13 mouse cellular contexts compared by ENCODE assay signal in the genomic region with DNA sequence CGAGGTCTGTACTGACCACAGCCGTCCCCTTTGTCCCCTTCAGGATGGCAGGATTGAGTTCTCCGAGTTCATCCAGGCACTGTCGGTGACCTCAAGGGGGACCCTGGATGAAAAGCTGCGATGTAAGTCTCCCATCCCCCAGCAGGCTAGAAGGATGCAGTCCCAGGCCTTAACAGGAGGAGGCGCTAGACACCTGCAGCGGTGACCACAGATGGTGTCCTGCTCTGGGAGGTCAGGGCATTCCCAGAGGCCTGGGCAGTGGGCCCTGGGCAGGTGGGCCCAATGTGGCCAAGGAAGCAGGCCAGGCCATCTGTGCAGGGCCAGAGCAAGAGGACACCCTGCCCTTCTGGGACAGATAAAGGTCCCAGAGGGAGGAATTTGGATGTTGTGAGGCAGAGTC. TPM values are rescaled to one million over a fixed set of nuclear protein-coding genes. Genes with fewer than 3 reads are reported as not detected.
DNase-seq lines count a peak whose midpoint lies in the region; ATAC-seq and TF ChIP-seq lines count a peak whose summit lies in the region.
"Had no signal": no experiment of that assay in that cellular context is flagged by ENCODE, and none has a peak within 500 bp of the region (broad histone marks: within the 10 kb centered on the region; RNA-seq: fewer than 3 reads in every experiment).

No protein-coding gene starts in this region.

- TF ChIP-seq CTCF in midbrain, postnatal 0 days (IDR thresholded peaks at IDR 0.05), result peak; percentile 57
- TF ChIP-seq CTCF in bone marrow, adult 2 months (IDR thresholded peaks at IDR 0.05; ENCODE audit: control insufficient read depth, insufficient read depth, low read length), result peak; percentile 43; the same call in 1 of the 2 replicates

- H3K36me3 ChIP-seq in hindbrain, embryonic 11.5 days (ENCODE audit: control insufficient read depth, insufficient read depth, low read length), result 0 out of 2 replicates have a peak, but pooled peaks cover 2% of the 10 kb centered on the region
- H3K36me3 ChIP-seq in hindbrain, embryonic 14.5 days (replicated peaks; ENCODE audit: control insufficient read depth, insufficient read depth), result peaks cover 82% of the 10 kb centered on the region
- peaks cover 56% of the 10 kb centered on the region for H3K36me3 ChIP-seq in midbrain, postnatal 0 days (ENCODE audit: insufficient read depth, low read length)
- peaks cover 74% of the 10 kb centered on the region for H3K36me3 ChIP-seq in midbrain, embryonic 13.5 days

- no peaks in the 10 kb centered on the region for H3K9me3 ChIP-seq in hindbrain, embryonic 11.5 days (ENCODE audit: control insufficient read depth, low read length)
- H3K9me3 ChIP-seq in hindbrain, embryonic 14.5 days (ENCODE audit: control insufficient read depth, low read length), result no peaks in the 10 kb centered on the region
- no peaks in the 10 kb centered on the region for H3K9me3 ChIP-seq in midbrain, postnatal 0 days (ENCODE audit: low read length)
- H3K9me3 ChIP-seq in midbrain, embryonic 13.5 days, result no peaks in the 10 kb centered on the region
- H3K9me3 ChIP-seq: limb, embryonic 15.5 days had no signal

- WGBS in hindbrain, embryonic 11.5 days, result 45% methylated on average over 7 of the region's 7 CpGs
- 56% methylated on average over 7 of the region's 7 CpGs for WGBS in hindbrain, embryonic 14.5 days
- 42% methylated on average over 7 of the region's 7 CpGs for WGBS in midbrain, postnatal 0 days
- WGBS in midbrain, embryonic 13.5 days, result 42% methylated on average over 7 of the region's 7 CpGs
- WGBS in bone marrow, adult 2 months, result 83% methylated on average over 7 of the region's 7 CpGs

- peak; percentile 52 for DNase-seq in hindbrain, embryonic 11.5 days (ENCODE audit: low spot score)
- no peak for DNase-seq in hindbrain, embryonic 14.5 days (ENCODE audit: low spot score)
- DNase-seq in midbrain, postnatal 0 days (ENCODE audit: low spot score), result no peak
- DNase-seq in mesoderm, embryonic 11.5 days (ENCODE audit: low read depth, low spot score), result peak; percentile 45
- DNase-seq in right cerebral cortex, postnatal 4 days, result no peak
- DNase-seq: adrenal gland, postnatal 36 days; spleen, adult 18-20 months had no signal

- H3K4me2 ChIP-seq in hindbrain, embryonic 11.5 days (replicated peaks; ENCODE audit: low read depth, low read length), result no peak overlapping the region
- no peak overlapping the region for H3K4me2 ChIP-seq in hindbrain, embryonic 14.5 days (replicated peaks)
- no peak overlapping the region for H3K4me2 ChIP-seq in midbrain, postnatal 0 days (ENCODE audit: low read depth, low read length, poor library complexity, severe bottlenecking)
- no peak overlapping the region for H3K4me2 ChIP-seq in midbrain, embryonic 13.5 days (replicated peaks)
- H3K4me2 ChIP-seq: limb, embryonic 15.5 days; midbrain, embryonic 11.5 days had no signal

- no peak overlapping the region for H3K4me3 ChIP-seq in hindbrain, embryonic 11.5 days (ENCODE audit: low read depth, low read length)
- H3K4me3 ChIP-seq in hindbrain, embryonic 14.5 days (replicated peaks; ENCODE audit: low read length), result no peak overlapping the region
- H3K4me3 ChIP-seq in midbrain, postnatal 0 days (ENCODE audit: low read depth, low read length), result no peak overlapping the region
- no peak overlapping the region for H3K4me3 ChIP-seq in midbrain, embryonic 13.5 days (replicated peaks)
- H3K4me3 ChIP-seq in bone marrow, adult 2 months (replicated peaks; ENCODE audit: control insufficient read depth, low read depth, low read length), result no peak overlapping the region
- H3K4me3 ChIP-seq: limb, embryonic 15.5 days had no signal

- no peak overlapping the region for H3K27ac ChIP-seq in hindbrain, embryonic 11.5 days (ENCODE audit: low read depth, low read length)
- H3K27ac ChIP-seq in hindbrain, embryonic 14.5 days, result no peak overlapping the region
- H3K27ac ChIP-seq in midbrain, postnatal 0 days (ENCODE audit: low read depth, low read length), result no peak overlapping the region
- H3K27ac ChIP-seq in midbrain, embryonic 13.5 days, result no peak overlapping the region
- H3K27ac ChIP-seq in bone marrow, adult 2 months (ENCODE audit: control insufficient read depth, insufficient read depth, low read depth, low read length, poor library complexity), result no peak overlapping the region
- H3K27ac ChIP-seq: limb, embryonic 15.5 days had no signal

- no peak for ATAC-seq in hindbrain, embryonic 11.5 days (ENCODE audit: low FRiP score)
- ATAC-seq in hindbrain, embryonic 14.5 days (ENCODE audit: low FRiP score), result no peak
- ATAC-seq in midbrain, postnatal 0 days (ENCODE audit: low FRiP score), result no peak
- ATAC-seq in midbrain, embryonic 13.5 days, result no peak
- ATAC-seq in inflammation-experienced regulatory T-cells, adult 6 months, result no peak

- no peaks in the 10 kb centered on the region for H3K27me3 ChIP-seq in hindbrain, embryonic 11.5 days (ENCODE audit: control insufficient read depth, insufficient read depth, low read length)
- no peaks in the 10 kb centered on the region for H3K27me3 ChIP-seq in hindbrain, embryonic 14.5 days (ENCODE audit: control insufficient read depth, insufficient read depth, low read length)
- no peaks in the 10 kb centered on the region for H3K27me3 ChIP-seq in midbrain, postnatal 0 days (ENCODE audit: insufficient read depth, low read length)
- no peaks in the 10 kb centered on the region for H3K27me3 ChIP-seq in midbrain, embryonic 13.5 days
- H3K27me3 ChIP-seq: limb, embryonic 15.5 days had no signal

- no peak overlapping the region for H3K9ac ChIP-seq in hindbrain, embryonic 11.5 days (ENCODE audit: low read depth, low read length)
- no peak overlapping the region for H3K9ac ChIP-seq in hindbrain, embryonic 14.5 days
- H3K9ac ChIP-seq in midbrain, postnatal 0 days (replicated peaks; ENCODE audit: low read length, poor library complexity, severe bottlenecking), result no peak overlapping the region
- no peak overlapping the region for H3K9ac ChIP-seq in midbrain, embryonic 13.5 days (replicated peaks)
- H3K9ac ChIP-seq: limb, embryonic 15.5 days had no signal

- H3K4me1 ChIP-seq in hindbrain, embryonic 11.5 days (replicated peaks; ENCODE audit: control insufficient read depth, insufficient read depth, low read length), result no peaks in the 10 kb centered on the region
- 0 out of 2 replicates have a peak, but pooled peaks cover 3% of the 10 kb centered on the region for H3K4me1 ChIP-seq in hindbrain, embryonic 14.5 days (replicated peaks; ENCODE audit: control insufficient read depth, insufficient read depth, low read length)
- H3K4me1 ChIP-seq in midbrain, postnatal 0 days (ENCODE audit: insufficient read depth, low read length), result no peaks in the 10 kb centered on the region
- H3K4me1 ChIP-seq in midbrain, embryonic 13.5 days (replicated peaks), result peaks cover 5% of the 10 kb centered on the region; the same call in 1 of the 2 replicates
- no peaks in the 10 kb centered on the region for H3K4me1 ChIP-seq in bone marrow, adult 2 months (ENCODE audit: control insufficient read depth, insufficient read depth, low read length)
- H3K4me1 ChIP-seq: limb, embryonic 15.5 days had no signal

- TF ChIP-seq POLR2A in bone marrow, adult 2 months (IDR thresholded peaks at IDR 0.05; ENCODE audit: borderline replicate concordance, control insufficient read depth, low read depth, low read length), result no peak

RNA-seq across cellular contexts. Expression of a gene that starts 31.9 kb away (rescaled TPM):
- polyA plus RNA-seq in hindbrain, embryonic 11.5 days (2014; fragmentation: Nextera tagmentation; extraction: Ambion mirVana), result 0.08 TPM in 1 of 2 replicates, not detected in the other
- polyA plus RNA-seq in hindbrain, embryonic 14.5 days (2014; fragmentation: Nextera tagmentation; extraction: Ambion mirVana), result 0.14 and 0.37 TPM in 2 replicates
- 0.60 and 1.5 TPM in 2 replicates for total RNA-seq in midbrain, postnatal 0 days (2014; rRNA removed)
- polyA plus RNA-seq in midbrain, postnatal 0 days (2015; fragmentation: Nextera tagmentation; extraction: Ambion mirVana), result 0.29 and 0.37 TPM in 2 replicates
- polyA plus RNA-seq in midbrain, embryonic 13.5 days (2015; fragmentation: Nextera tagmentation; extraction: Ambion mirVana), result 0.05 and 0.15 TPM in 2 replicates
- polyA plus RNA-seq in bone marrow, adult 2 months (2011; ENCODE audit: insufficient read depth, insufficient read length, low replicate concordance, missing spikeins), result 0.52 and 1.6 TPM in 2 replicates
- polyA plus RNA-seq in inflammation-experienced regulatory T-cells, adult 6 months (2017; shearing (Covaris generic)), result under 1 TPM; 0.20 to 0.54 (median 0.38) TPM
- total RNA-seq: neutrophil, adult 5-6 weeks had no signal

RNA-seq across cellular contexts. Expression of a gene that starts 36.6 kb away (rescaled TPM):
- polyA plus RNA-seq in hindbrain, embryonic 11.5 days (2014; fragmentation: Nextera tagmentation; extraction: Ambion mirVana), result 70.5 and 76.5 TPM in 2 replicates
- polyA plus RNA-seq in hindbrain, embryonic 14.5 days (2014; fragmentation: Nextera tagmentation; extraction: Ambion mirVana), result 213 TPM in 2 replicates
- 190 and 202 TPM in 2 replicates for total RNA-seq in midbrain, postnatal 0 days (2014; rRNA removed)
- polyA plus RNA-seq in midbrain, postnatal 0 days (2015; fragmentation: Nextera tagmentation; extraction: Ambion mirVana), result 181 and 183 TPM in 2 replicates
- 116 and 120 TPM in 2 replicates for polyA plus RNA-seq in midbrain, embryonic 13.5 days (2015; fragmentation: Nextera tagmentation; extraction: Ambion mirVana)
- 0.49 TPM in 1 of 2 replicates, not detected in the other for polyA plus RNA-seq in bone marrow, adult 2 months (2011; ENCODE audit: insufficient read depth, insufficient read length, low replicate concordance, missing spikeins)
- polyA plus RNA-seq in inflammation-experienced regulatory T-cells, adult 6 months (2017; shearing (Covaris generic)), result 1 to 10 TPM in 2 of 3 experiments, under 1 TPM in 1; 0.63 to 1.4 (median 1.4) TPM
- total RNA-seq: neutrophil, adult 5-6 weeks had no signal

Comparison
In these comparisons a context has a peak if more than half of its experiments do, and no peak if none do; other contexts are left out.
1. DNase-seq: peak in hindbrain, embryonic 11.5 days (single experiment) and mesoderm, embryonic 11.5 days (single experiment); none in hindbrain, embryonic 14.5 days (single experiment), midbrain, postnatal 0 days (single experiment) and right cerebral cortex, postnatal 4 days (single experiment).
2. RNA of a gene that starts 36.6 kb away (polyA plus RNA-seq): 213 TPM in hindbrain, embryonic 14.5 days, 181 to 183 TPM in midbrain, postnatal 0 days, 116 to 120 TPM in midbrain, embryonic 13.5 days and 70.5 to 76.5 TPM in hindbrain, embryonic 11.5 days; 0.63 to 1.4 TPM in inflammation-experienced regulatory T-cells, adult 6 months and 0.49 TPM in bone marrow, adult 2 months; every median in the first group is over 10 times any median in the second.